Mouse (Mus musculus): ENCODE results near the gene Slc22a23. TPM values are rescaled to one million over a fixed set of nuclear protein-coding genes. Genes with fewer than 3 reads are reported as not detected.
"Not testable (repeated sequence)": the region's sequence is repeated elsewhere in the genome, so short reads cannot be mapped to it uniquely, and the experiment has no call there.

Gene Slc22a23
- total RNA-seq (2021), result 10 to 100 TPM in 1 of 2 experiments, 1 to 10 TPM in 1; 8.5 to 10.2 TPM
- long read RNA-seq, experiment 1, partial matches to known transcripts, result 0 of 3 reads
- long read RNA-seq, experiment 1, other reads (novel, unspliced or antisense), result 3 of 3 reads
- long read RNA-seq, experiment 2, full-length matches to known transcripts, result 1 of 4 reads
- long read RNA-seq, experiment 2, partial matches to known transcripts, result 0 of 4 reads
- long read RNA-seq, experiment 2, other reads (novel, unspliced or antisense), result 3 of 4 reads

- intact Hi-C loops (cut with DNase I), result loop anchor here (2.0 to 5.0 kb wide), 2 partner anchors 153 to 292 kb away; no protein-coding TSS in a partner anchor
These were observed at the start of gene Slc22a23 for GRCm38 (mm10) chr13:34345128-34346085. Slc22a23 (minus strand) TSS chr13:34345182.

GRCm38 (mm10) chr13:34394305-34394704 is 49.3 kb upstream of the Slc22a23 start:
- DNase-seq; intact Hi-C loops (cut with DNase I): not testable (repeated sequence)

More at GRCm38 (mm10) chr13:34345128-34346085, at the start of gene Slc22a23:
- peak; percentile 57 to 63 for DNase-seq

GRCm38 (mm10) chr13:34392376-34392775 is 47.4 kb upstream of the Slc22a23 start:
- DNase-seq, result no peak
- intact Hi-C loops (cut with DNase I), result no loop called here

GRCm38 (mm10) chr13:34388219-34388618 is 43.2 kb upstream of the Slc22a23 start:
- intact Hi-C loops (cut with DNase I), result no loop called here
- no peak for DNase-seq

- intact Hi-C loops (cut with DNase I), result no loop called here
- no peak for DNase-seq
These were observed 38.4 kb upstream of the Slc22a23 start for GRCm38 (mm10) chr13:34383416-34383815.

- intact Hi-C loops (cut with DNase I), result no loop called here
- DNase-seq, result no peak
These were observed 33.9 kb upstream of the Slc22a23 start for GRCm38 (mm10) chr13:34378926-34379325.

GRCm38 (mm10) chr13:34375145-34375544 is 30.2 kb upstream of the Slc22a23 start:
- intact Hi-C loops (cut with DNase I), result no loop called here
- no peak for DNase-seq

- intact Hi-C loops (cut with DNase I), result no loop called here
- DNase-seq, result no peak
These were observed 28.0 kb upstream of the Slc22a23 start for GRCm38 (mm10) chr13:34372870-34373478.

- no peak for DNase-seq
- intact Hi-C loops (cut with DNase I), result no loop called here
These were observed 27.2 kb upstream of the Slc22a23 start for GRCm38 (mm10) chr13:34371951-34372869.

GRCm38 (mm10) chr13:34370281-34370825 is 25.4 kb upstream of the Slc22a23 start:
- no peak for DNase-seq
- intact Hi-C loops (cut with DNase I), result no loop called here

- intact Hi-C loops (cut with DNase I), result no loop called here
- DNase-seq, result peak in 1 of 2 experiments; percentile 8
These were observed 20.2 kb upstream of the Slc22a23 start for GRCm38 (mm10) chr13:34365226-34365625.

- intact Hi-C loops (cut with DNase I), result no loop called here
- no peak for DNase-seq
These were observed 10.7 kb upstream of the Slc22a23 start for GRCm38 (mm10) chr13:34355656-34356055.

GRCm38 (mm10) chr13:34354830-34355624 is 10.0 kb upstream of the Slc22a23 start:
- no peak for DNase-seq
- intact Hi-C loops (cut with DNase I), result no loop called here

GRCm38 (mm10) chr13:34353241-34353640 is 8.3 kb upstream of the Slc22a23 start:
- DNase-seq, result no peak
- intact Hi-C loops (cut with DNase I), result no loop called here

- DNase-seq, result no peak
- intact Hi-C loops (cut with DNase I), result no loop called here
These were observed 6.5 kb upstream of the Slc22a23 start for GRCm38 (mm10) chr13:34351437-34351836.

- intact Hi-C loops (cut with DNase I), result loop anchor here (5.0 kb wide), 1 partner anchor 289 kb away; no protein-coding TSS in a partner anchor
- DNase-seq, result no peak
These were observed 3.2 kb upstream of the Slc22a23 start for GRCm38 (mm10) chr13:34347960-34348889.

- intact Hi-C loops (cut with DNase I), result loop anchor here (5.0 kb wide), 1 partner anchor 291 kb away; no protein-coding TSS in a partner anchor
- no peak for DNase-seq
These were observed 1.8 kb upstream of the Slc22a23 start for GRCm38 (mm10) chr13:34346748-34347147.
